Mouse (Mus musculus): ENCODE data around the gene Fut11. TPM values are rescaled to one million over a fixed set of nuclear protein-coding genes. Genes with fewer than 3 reads are reported as not detected.

Fut11 gene
- polyA plus RNA-seq, 1 experiment from 2014 or later: 19.5 TPM

- peak; percentile 77 for DNase-seq (ENCODE audit: low spot score)
- peaks cover 26% of the 10 kb centered on the region for H3K36me3 ChIP-seq
- peaks cover 47% of the 10 kb centered on the region for H3K4me1 ChIP-seq
- H3K9me3 ChIP-seq: no peaks in the 10 kb centered on the region
- H3K4me3 ChIP-seq: peak overlapping the region; percentile 71
- H3K27me3 ChIP-seq (ENCODE audit: insufficient read depth, poor library complexity, severe bottlenecking): peaks cover 9% of the 10 kb centered on the region
- 9% methylated on average over 19 of the region's 19 CpGs for WGBS
- H3K27ac ChIP-seq: peak overlapping the region; percentile 94
These were observed 33.0 kb upstream of the Fut11 start for GRCm38 (mm10) chr14:20661661-20662331.

- peak overlapping the region; percentile 71 for H3K4me3 ChIP-seq
- H3K27me3 ChIP-seq (ENCODE audit: insufficient read depth, poor library complexity, severe bottlenecking): peaks cover 9% of the 10 kb centered on the region
- peaks cover 26% of the 10 kb centered on the region for H3K36me3 ChIP-seq
- DNase-seq (ENCODE audit: low spot score): no peak
- H3K27ac ChIP-seq: peak overlapping the region; percentile 94
- peaks cover 51% of the 10 kb centered on the region for H3K4me1 ChIP-seq
- WGBS: 28% methylated on average over 3 of the region's 3 CpGs
- no peaks in the 10 kb centered on the region for H3K9me3 ChIP-seq
These were observed 32.0 kb upstream of the Fut11 start for GRCm38 (mm10) chr14:20662740-20663139.

GRCm38 (mm10) chr14:20663601-20664000, 31.2 kb upstream of the Fut11 start:
- peak overlapping the region; percentile 71 for H3K4me3 ChIP-seq
- H3K27ac ChIP-seq: peak overlapping the region; percentile 94
- H3K27me3 ChIP-seq (ENCODE audit: insufficient read depth, poor library complexity, severe bottlenecking): peaks cover 9% of the 10 kb centered on the region
- H3K9me3 ChIP-seq: no peaks in the 10 kb centered on the region
- WGBS: 23% methylated on average over 2 of the region's 2 CpGs
- DNase-seq (ENCODE audit: low spot score): no peak
- peaks cover 26% of the 10 kb centered on the region for H3K36me3 ChIP-seq
- peaks cover 57% of the 10 kb centered on the region for H3K4me1 ChIP-seq

GRCm38 (mm10) chr14:20664436-20664835, 30.3 kb upstream of the Fut11 start:
- 31% methylated on average over 3 of the region's 3 CpGs for WGBS
- peaks cover 26% of the 10 kb centered on the region for H3K36me3 ChIP-seq
- peaks cover 63% of the 10 kb centered on the region for H3K4me1 ChIP-seq
- H3K27ac ChIP-seq: peak overlapping the region; percentile 94
- no peaks in the 10 kb centered on the region for H3K9me3 ChIP-seq
- peaks cover 9% of the 10 kb centered on the region for H3K27me3 ChIP-seq (ENCODE audit: insufficient read depth, poor library complexity, severe bottlenecking)
- peak overlapping the region; percentile 71 for H3K4me3 ChIP-seq
- DNase-seq (ENCODE audit: low spot score): peak; percentile 93

GRCm38 (mm10) chr14:20667469-20667868, 27.3 kb upstream of the Fut11 start:
- Histone ChIP-seq H3K9me3 (no peaks in the 10 kb centered on the region), H3K4me1 (peaks cover 42% of the 10 kb centered on the region), H3K4me3 (peak overlapping the region; percentile 49), H3K27ac (peak overlapping the region; percentile 91), H3K36me3 (peaks cover 3% of the 10 kb centered on the region; the same call in 1 of the 2 replicates), H3K27me3 (ENCODE audit: insufficient read depth, poor library complexity, severe bottlenecking) (peaks cover 4% of the 10 kb centered on the region; the same call in 1 of the 2 replicates)
- 65% methylated on average over 1 of the region's 1 CpGs for WGBS
- DNase-seq (ENCODE audit: low spot score): no peak

- no peaks in the 10 kb centered on the region for H3K9me3 ChIP-seq
- peak within 1 kb of the TSS; percentile 49 for H3K4me3 ChIP-seq
- H3K27ac ChIP-seq: peak within 1 kb of the TSS; percentile 91
- no peaks in the 10 kb centered on the region; the same call in 1 of the 2 replicates for H3K27me3 ChIP-seq (ENCODE audit: insufficient read depth, poor library complexity, severe bottlenecking)
- peaks cover 43% of the 10 kb centered on the region for H3K4me1 ChIP-seq
- H3K36me3 ChIP-seq: peaks cover 9% of the 10 kb centered on the region; the same call in 1 of the 2 replicates
- no peak for DNase-seq (ENCODE audit: low spot score)
- WGBS: 65% methylated on average over 8 of the region's 8 CpGs
These were observed 26.5 kb upstream of the Fut11 start, which contains the start of gene Synpo2l for GRCm38 (mm10) chr14:20668154-20668810. TSS of gene Synpo2l (minus strand) at chr14:20668354.

- Histone ChIP-seq H3K4me3 (peak overlapping the region; percentile 81; the same call in 1 of the 2 replicates), H3K27me3 (ENCODE audit: insufficient read depth, poor library complexity, severe bottlenecking) (no peaks in the 10 kb centered on the region; the same call in 1 of the 2 replicates), H3K27ac (peak overlapping the region; percentile 95; the same call in 1 of the 2 replicates), H3K36me3 (peaks cover 35% of the 10 kb centered on the region), H3K9me3 (no peaks in the 10 kb centered on the region), H3K4me1 (peaks cover 21% of the 10 kb centered on the region)
- DNase-seq (ENCODE audit: low spot score): no peak
- WGBS: 88% methylated on average over 2 of the region's 2 CpGs
These were observed 21.8 kb upstream of the Fut11 start for GRCm38 (mm10) chr14:20672990-20673389.

- DNase-seq (ENCODE audit: low spot score): no peak
- peaks cover 42% of the 10 kb centered on the region for H3K36me3 ChIP-seq
- H3K27me3 ChIP-seq (ENCODE audit: insufficient read depth, poor library complexity, severe bottlenecking): no peaks in the 10 kb centered on the region
- H3K9me3 ChIP-seq: no peaks in the 10 kb centered on the region
- 9% methylated on average over 13 of the region's 13 CpGs for WGBS
- peaks cover 17% of the 10 kb centered on the region; the same call in 1 of the 2 replicates for H3K4me1 ChIP-seq
- peak overlapping the region; percentile 95 for H3K27ac ChIP-seq
- peak overlapping the region; percentile 81 for H3K4me3 ChIP-seq
These were observed 21.1 kb upstream of the Fut11 start for GRCm38 (mm10) chr14:20673735-20674063.

GRCm38 (mm10) chr14:20674064-20674833, 20.5 kb upstream of the Fut11 start, which contains the start of gene Sec24c:
TSS of gene Sec24c (plus strand) at chr14:20674308.
- WGBS: under 1% methylated on average over 43 of the region's 43 CpGs
- H3K9me3 ChIP-seq: no peaks in the 10 kb centered on the region
- peak within 1 kb of the TSS; percentile 95 for H3K27ac ChIP-seq
- peak; percentile 99 for DNase-seq (ENCODE audit: low spot score)
- H3K4me1 ChIP-seq: peaks cover 12% of the 10 kb centered on the region; the same call in 1 of the 2 replicates
- H3K27me3 ChIP-seq (ENCODE audit: insufficient read depth, poor library complexity, severe bottlenecking): no peaks in the 10 kb centered on the region
- H3K36me3 ChIP-seq: peaks cover 47% of the 10 kb centered on the region
- H3K4me3 ChIP-seq: peak within 1 kb of the TSS; percentile 81

GRCm38 (mm10) chr14:20677906-20678305, 16.9 kb upstream of the Fut11 start:
- no peak for DNase-seq (ENCODE audit: low spot score)
- WGBS: 92% methylated on average over 4 of the region's 4 CpGs

GRCm38 (mm10) chr14:20681742-20682141, 13.0 kb upstream of the Fut11 start:
- Histone ChIP-seq H3K27ac (no peak overlapping the region), H3K9me3 (no peaks in the 10 kb centered on the region), H3K36me3 (peaks cover 100% of the 10 kb centered on the region), H3K4me3 (no peak overlapping the region), H3K4me1 (peaks cover 4% of the 10 kb centered on the region; the same call in 1 of the 2 replicates), H3K27me3 (ENCODE audit: insufficient read depth, poor library complexity, severe bottlenecking) (no peaks in the 10 kb centered on the region)
- 90% methylated on average over 2 of the region's 2 CpGs for WGBS
- DNase-seq (ENCODE audit: low spot score): no peak

More at GRCm38 (mm10) chr14:20677906-20678305, 16.9 kb upstream of the Fut11 start:
- H3K36me3 ChIP-seq: peaks cover 77% of the 10 kb centered on the region
- no peak overlapping the region for H3K27ac ChIP-seq
- no peaks in the 10 kb centered on the region for H3K27me3 ChIP-seq (ENCODE audit: insufficient read depth, poor library complexity, severe bottlenecking)
- H3K9me3 ChIP-seq: no peaks in the 10 kb centered on the region
- H3K4me3 ChIP-seq: no peak overlapping the region
- H3K4me1 ChIP-seq: peaks cover 16% of the 10 kb centered on the region; the same call in 1 of the 2 replicates

GRCm38 (mm10) chr14:20682498-20682897, 12.3 kb upstream of the Fut11 start:
- H3K4me3 ChIP-seq: no peak overlapping the region
- H3K27me3 ChIP-seq (ENCODE audit: insufficient read depth, poor library complexity, severe bottlenecking): no peaks in the 10 kb centered on the region
- H3K4me1 ChIP-seq: peaks cover 4% of the 10 kb centered on the region; the same call in 1 of the 2 replicates
- no peak for DNase-seq (ENCODE audit: low spot score)
- H3K36me3 ChIP-seq: peaks cover 100% of the 10 kb centered on the region
- no peaks in the 10 kb centered on the region for H3K9me3 ChIP-seq
- 61% methylated on average over 3 of the region's 3 CpGs for WGBS
- H3K27ac ChIP-seq: no peak overlapping the region; the same call in 1 of the 2 replicates
